Comparison of ENCODE assay signal across 8 mouse cellular contexts in genomic region chr9:21411669-21412550, GRCm38 (mm10). TPM values are rescaled to one million over a fixed set of nuclear protein-coding genes. Genes with fewer than 3 reads are reported as not detected.
A peak's percentile ranks its signal among the peaks of the same experiment; 100 is the strongest.
DNase-seq lines count a peak whose midpoint lies in the region; ATAC-seq lines count a peak whose summit lies in the region.

Qtrt1 (plus strand) TSS chr9:21411837.

- WGBS in hindbrain, embryonic 16.5 days: 2% methylated on average over 53 of the region's 53 CpGs
- WGBS in macrophage (ENCODE audit: missing documents): 2% methylated on average over 49 of the region's 53 CpGs

- peak within 1 kb of the TSS; percentile 82 for H3K4me2 ChIP-seq in hindbrain, embryonic 16.5 days (ENCODE audit: low read length)

- H3K4me3 ChIP-seq in hindbrain, embryonic 16.5 days (ENCODE audit: low read length): peak within 1 kb of the TSS; percentile 55
- peak within 1 kb of the TSS; percentile 85 for H3K4me3 ChIP-seq in macrophage (ENCODE audit: inconsistent target)

- H3K27ac ChIP-seq in hindbrain, embryonic 16.5 days (ENCODE audit: low read depth, low read length): peak within 1 kb of the TSS; percentile 66
- H3K27ac ChIP-seq in macrophage: peak within 1 kb of the TSS; percentile 56

- ATAC-seq in hindbrain, embryonic 16.5 days: peak; percentile 95

- H3K36me3 ChIP-seq in hindbrain, embryonic 16.5 days (ENCODE audit: control insufficient read depth, insufficient read depth, low read length): peaks cover 6% of the 10 kb centered on the region; the same call in 1 of the 2 replicates
- H3K36me3 ChIP-seq in macrophage (ENCODE audit: inconsistent target): no peaks in the 10 kb centered on the region; the same call in 1 of the 2 replicates

- H3K9ac ChIP-seq in hindbrain, embryonic 16.5 days (ENCODE audit: low read depth, low read length): peak within 1 kb of the TSS; percentile 68

- H3K4me1 ChIP-seq in hindbrain, embryonic 16.5 days (ENCODE audit: control insufficient read depth, insufficient read depth, low read depth, low read length): peaks cover 12% of the 10 kb centered on the region

- peaks cover 12% of the 10 kb centered on the region; the same call in 1 of the 2 replicates for H3K79me2 ChIP-seq in macrophage (ENCODE audit: inconsistent target)

- no peaks in the 10 kb centered on the region for H3K27me3 ChIP-seq in hindbrain, embryonic 16.5 days (replicated peaks; ENCODE audit: control insufficient read depth, insufficient read depth, low read length)

- no peaks in the 10 kb centered on the region for H3K9me3 ChIP-seq in hindbrain, embryonic 16.5 days (ENCODE audit: control insufficient read depth, low read length)

- peak; percentile 86 for DNase-seq in T-cell, adult 2 months (ENCODE audit: low spot score)
- peak; percentile 81 for DNase-seq in cerebellum, postnatal 36 days
- DNase-seq in gastrocnemius, adult 18-20 months (ENCODE audit: low spot score): peak; percentile 81
- peak; percentile 81 to 91 for DNase-seq in left cerebral cortex, adult 18-20 months (ENCODE audit: low spot score in 2 of 2)
- peak; percentile 92 for DNase-seq in right cerebral cortex, adult 18-20 months
- DNase-seq in urinary bladder, postnatal 10 days (ENCODE audit: low spot score): peak; percentile 44

RNA-seq across cellular contexts. Expression of gene Qtrt1, which starts in this region (rescaled TPM):
- total RNA-seq in gastrocnemius, adult 18-20 months (2021): 1 to 10 TPM; 5.8 to 6.3 TPM
- polyA plus RNA-seq in hindbrain, embryonic 16.5 days (2015; fragmentation: Nextera tagmentation; extraction: Ambion mirVana): 50.3 and 53.7 TPM in 2 replicates
- 10 to 100 TPM; 21.1 to 25.8 TPM for total RNA-seq in left cerebral cortex, adult 18-20 months (2021)
- 10 to 100 TPM; 12.0 to 53.9 (median 28.6) TPM for total RNA-seq in macrophage (2018; cell fraction: chromatin; rRNA removed)
- 1 to 10 TPM; 2.9 to 7.9 (median 6.6) TPM for total RNA-seq in macrophage (2018; cell fraction: cytosol; rRNA removed)
- total RNA-seq in macrophage (2018; cell fraction: nucleus; rRNA removed): 10 to 100 TPM in 23 of 26 experiments, 1 to 10 TPM in 3; 5.9 to 31.4 (median 17.0) TPM
- 6.1 to 12.6 TPM (median 9.4 TPM) in 3 replicates for polyA plus RNA-seq in macrophage (2018)

Comparison
In these comparisons a context has a peak if more than half of its experiments do, and no peak if none do; other contexts are left out.
1. Peak in every context shown above with its lines: DNase-seq, ATAC-seq, H3K4me3 ChIP-seq and H3K27ac ChIP-seq.